Mouse (Mus musculus) right cerebral cortex, postnatal 25 days (tissue): ENCODE data around the gene Net1.
A peak's percentile ranks its signal among the peaks of the same experiment; 100 is the strongest.
"Not testable (repeated sequence)": the region's sequence is repeated elsewhere in the genome, so short reads cannot be mapped to it uniquely, and the experiment has no call there.

Source experiments
- DNase-seq: peaks from one replicate; pipeline ENCODE4 v3.0.0; 2022

The Net1 gene

DNA sequence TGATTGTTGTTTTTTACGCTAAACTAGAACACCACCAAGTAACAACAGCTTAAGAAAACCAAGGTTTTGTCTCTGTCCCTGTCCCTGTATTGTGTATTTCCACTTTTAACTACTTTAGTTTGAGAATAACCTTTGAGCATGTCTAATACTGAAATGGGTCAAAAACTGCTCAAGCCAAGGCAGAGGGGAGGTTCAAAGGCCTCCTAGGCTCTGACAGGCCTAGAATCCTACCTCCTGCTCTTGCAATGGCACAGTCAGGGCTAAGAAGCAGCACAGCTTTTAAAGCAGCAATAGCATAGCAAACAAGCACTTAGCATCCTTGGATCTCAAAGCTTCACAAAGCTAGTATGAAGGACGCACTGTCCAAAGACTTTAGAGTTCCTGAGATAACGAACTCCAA lies 28.9 kb downstream of the Net1 start:
- DNase-seq = no peak

DNA sequence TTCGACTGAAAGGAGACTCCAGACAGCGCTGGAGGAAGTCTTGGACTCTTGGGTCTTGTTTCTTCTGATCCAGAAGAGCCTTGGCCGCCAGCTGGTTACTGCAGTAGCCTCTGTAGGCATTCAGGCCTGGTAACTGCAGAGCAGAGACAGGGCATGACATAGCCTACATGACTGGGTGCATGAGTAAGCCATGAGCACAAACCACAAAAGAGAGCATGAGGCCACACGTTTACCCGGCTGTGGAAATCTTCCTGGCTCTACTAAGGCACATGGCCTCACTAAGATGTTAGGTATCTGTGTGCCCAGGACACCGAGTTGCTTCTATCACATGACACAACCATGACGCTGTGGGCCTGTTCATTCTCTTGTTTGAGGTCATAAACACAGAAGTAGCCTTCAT lies 31.4 kb downstream of the Net1 start:
- no peak for DNase-seq

GRCm38 (mm10) chr13:3877679-3878220 lies 40.3 kb downstream of the Net1 start:
- no peak for DNase-seq

- no peak for DNase-seq
Observed at GRCm38 (mm10) chr13:3877185-3877584, 40.8 kb downstream of the Net1 start.

GRCm38 (mm10) chr13:3876448-3876847 lies 41.6 kb downstream of the Net1 start:
- DNase-seq = no peak

- no peak for DNase-seq
Observed at GRCm38 (mm10) chr13:3872832-3873231, 45.2 kb downstream of the Net1 start.

GRCm38 (mm10) chr13:3869901-3870300 lies 48.1 kb downstream of the Net1 start:
- DNase-seq = no peak

GRCm38 (mm10) chr13:3867158-3867557 lies 50.9 kb downstream of the Net1 start:
- DNase-seq = no peak

- no peak for DNase-seq
Observed at GRCm38 (mm10) chr13:3866355-3867052, 51.5 kb downstream of the Net1 start.

DNA sequence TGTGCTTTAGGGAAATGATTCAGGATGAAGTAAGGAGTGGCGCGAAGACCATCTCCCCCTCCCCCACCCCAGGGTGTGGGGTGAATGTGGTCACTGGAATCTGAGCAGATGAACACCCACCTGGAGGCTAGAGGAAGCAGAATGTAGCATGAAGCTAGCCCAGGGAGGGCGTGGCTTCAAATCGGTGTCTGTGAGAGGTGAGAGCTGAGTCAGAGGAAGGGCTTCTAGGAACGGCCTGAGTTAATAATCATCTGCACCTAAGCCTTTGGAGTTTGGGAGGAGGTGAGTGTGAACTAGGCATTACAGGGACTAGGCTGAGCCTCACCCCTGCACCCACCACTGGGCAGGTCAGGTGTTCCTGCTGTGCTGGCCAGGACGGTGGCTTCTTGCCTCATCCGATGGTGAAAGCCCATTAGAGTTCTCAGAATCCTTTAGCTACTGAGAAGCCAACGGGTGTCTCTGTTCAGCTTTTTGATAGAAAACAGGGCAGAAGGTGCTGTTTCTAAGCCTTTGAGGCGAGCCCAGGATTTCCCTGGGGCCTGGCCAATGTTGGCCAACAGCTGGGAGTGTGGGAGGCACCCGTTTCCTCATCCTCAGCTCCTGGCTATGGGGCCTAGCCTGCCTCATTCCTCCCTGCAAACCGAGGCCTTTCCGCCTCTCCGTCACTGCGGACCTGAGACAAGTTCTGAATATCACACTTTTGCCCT lies 52.2 kb downstream of the Net1 start:
- DNase-seq = no peak

- DNase-seq = peak; percentile 60
Observed at GRCm38 (mm10) chr13:3862922-3863580, 55.0 kb downstream of the Net1 start.

DNA sequence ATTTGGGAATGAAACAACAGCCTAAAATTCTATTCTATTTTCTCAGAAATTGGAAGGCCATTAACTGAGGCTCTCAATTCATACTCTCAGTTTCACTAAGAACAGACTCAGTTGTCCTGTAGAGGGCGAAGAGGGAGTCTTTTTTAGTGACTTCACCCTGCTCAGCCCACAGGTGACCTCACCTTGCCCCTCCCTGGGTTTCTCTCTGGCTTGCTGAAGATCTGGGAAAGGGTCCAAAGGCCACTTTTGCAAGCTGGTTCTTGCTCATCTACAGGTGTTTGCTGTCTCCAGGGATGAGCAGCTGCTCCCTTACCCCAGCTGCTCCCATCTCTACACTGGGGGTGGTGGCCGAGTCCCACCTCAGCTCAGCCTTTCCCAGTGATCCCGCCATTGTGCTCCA lies 55.7 kb downstream of the Net1 start:
- DNase-seq = no peak

- no peak for DNase-seq
Observed at GRCm38 (mm10) chr13:3861251-3861650, 56.8 kb downstream of the Net1 start.

- DNase-seq = no peak
Observed at GRCm38 (mm10) chr13:3856252-3856651, 61.8 kb downstream of the Net1 start.

DNA sequence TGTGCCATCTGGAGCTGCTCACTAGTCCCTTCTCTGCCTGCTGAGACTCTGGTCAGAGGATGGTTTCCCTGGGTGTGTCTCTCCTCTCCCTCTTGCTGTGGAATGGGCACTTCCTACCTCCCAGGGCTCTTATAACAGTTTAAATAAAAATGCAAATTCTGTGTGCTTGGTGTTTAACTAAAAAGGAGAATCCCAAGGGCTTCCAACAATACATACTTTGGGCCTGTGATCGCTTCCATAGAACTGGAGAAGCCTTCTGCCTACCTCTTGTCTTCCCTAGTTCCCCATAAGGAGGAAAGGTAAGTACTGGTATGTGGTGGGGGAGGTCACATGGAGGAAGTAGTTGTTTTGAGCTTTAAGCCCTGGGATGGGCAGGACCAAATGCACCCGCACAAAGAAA lies 63.2 kb downstream of the Net1 start:
- DNase-seq = no peak

GRCm38 (mm10) chr13:3853648-3854333 lies 64.2 kb downstream of the Net1 start, which contains the start of gene Calm5:
TSS of gene Calm5 (plus strand) at chr13:3854173.
- not testable (repeated sequence) for DNase-seq

DNA sequence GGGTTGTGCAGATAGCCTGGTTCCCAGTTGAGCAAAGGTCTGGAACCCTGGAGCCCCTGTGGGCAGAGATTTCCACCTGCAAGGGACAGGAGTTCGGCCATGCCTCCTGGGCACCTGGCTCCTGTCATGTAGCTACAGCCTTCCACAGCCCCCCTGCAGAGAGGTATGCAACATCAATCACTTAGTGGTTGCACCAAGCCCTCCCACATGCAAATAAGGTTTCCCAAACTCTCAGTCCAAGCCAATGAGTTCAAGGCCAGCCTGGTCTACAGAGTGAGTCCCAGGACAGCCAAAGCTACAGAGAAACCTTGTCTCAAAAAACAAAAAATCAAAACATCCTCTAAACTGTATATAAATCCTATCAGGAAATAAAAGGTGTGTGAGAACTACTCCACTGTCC lies 67.7 kb downstream of the Net1 start:
- no peak for DNase-seq

GRCm38 (mm10) chr13:3840662-3841061 lies 77.4 kb downstream of the Net1 start:
- not testable (repeated sequence) for DNase-seq

DNA sequence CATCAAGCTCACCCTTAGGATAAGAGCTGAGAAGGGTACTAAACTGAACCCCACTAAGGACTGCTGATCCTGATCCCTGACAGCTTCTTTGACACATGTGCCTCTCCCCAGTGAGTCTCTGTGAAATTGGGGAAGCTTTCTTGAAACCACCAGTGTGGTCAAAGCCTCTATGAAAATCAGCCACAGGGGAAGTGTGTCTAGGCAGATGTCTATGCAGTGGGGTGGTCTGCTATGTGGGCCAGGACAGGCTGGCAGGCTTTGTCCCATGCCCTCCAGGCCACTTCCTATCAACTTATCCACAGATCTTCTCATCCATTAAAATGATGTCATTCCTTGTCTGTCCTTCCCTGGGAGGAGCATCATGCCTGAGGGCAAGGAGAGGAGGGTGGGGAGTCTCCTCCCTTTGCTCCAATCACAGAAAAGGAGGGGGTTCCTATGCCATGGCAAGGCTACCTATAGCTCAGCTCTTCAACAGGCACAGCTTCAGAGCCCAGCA lies 80.7 kb downstream of the Net1 start, which contains the start of gene Calm4:
Gene Calm4, plus strand, starts transcription at position 446 of the 496 bp plus-strand sequence.
- DNase-seq = not testable (repeated sequence)

DNA sequence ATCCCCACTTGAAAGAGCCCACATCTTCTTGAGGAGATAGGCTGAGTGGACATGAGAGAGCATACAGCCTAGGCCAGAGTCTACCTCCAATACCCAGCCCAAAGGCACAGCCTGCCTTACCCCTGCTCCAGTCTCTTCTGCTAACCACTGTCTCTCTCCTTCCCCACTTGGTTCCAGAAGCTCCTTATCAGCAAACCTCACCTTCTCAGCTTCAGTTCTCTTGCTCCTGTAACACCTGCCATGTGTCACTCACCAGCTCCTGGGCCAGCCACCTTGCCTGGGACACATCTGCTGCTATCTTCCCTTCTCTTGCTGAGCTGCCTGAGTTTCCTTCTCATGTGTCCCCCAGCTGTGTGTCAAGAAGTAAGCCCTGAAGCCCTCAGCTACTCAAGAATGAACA lies 84.4 kb downstream of the Net1 start:
- not testable (repeated sequence) for DNase-seq

DNA sequence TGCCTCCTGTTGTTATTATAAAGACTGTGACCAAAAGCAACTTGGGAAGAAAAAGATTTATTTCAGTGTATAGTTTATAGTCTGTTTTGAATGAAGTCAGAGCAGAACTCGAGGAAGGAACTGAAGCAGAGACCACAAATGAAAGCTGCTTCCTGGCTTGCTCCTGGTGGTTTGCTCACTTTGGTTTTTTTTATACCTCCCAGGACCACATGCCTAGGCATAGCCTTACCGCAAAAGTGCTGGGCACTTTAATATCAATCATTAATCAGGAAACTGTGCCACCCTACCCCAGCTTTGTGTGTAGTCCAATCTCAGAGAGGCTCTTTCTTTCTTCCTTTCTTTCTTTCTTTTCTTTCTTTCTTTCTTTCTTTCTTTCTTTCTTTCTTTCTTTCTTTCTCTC lies 85.6 kb downstream of the Net1 start:
- no peak for DNase-seq
